Mouse (Mus musculus) thymus, postnatal 25 days (tissue): ENCODE results near the gene Gm48552.
A peak's percentile ranks its signal among the peaks of the same experiment; 100 is the strongest.

Experiments used
- DNase-seq: peaks from one replicate; pipeline ENCODE4 v3.0.0; 2022

The Gm48552 gene

DNA sequence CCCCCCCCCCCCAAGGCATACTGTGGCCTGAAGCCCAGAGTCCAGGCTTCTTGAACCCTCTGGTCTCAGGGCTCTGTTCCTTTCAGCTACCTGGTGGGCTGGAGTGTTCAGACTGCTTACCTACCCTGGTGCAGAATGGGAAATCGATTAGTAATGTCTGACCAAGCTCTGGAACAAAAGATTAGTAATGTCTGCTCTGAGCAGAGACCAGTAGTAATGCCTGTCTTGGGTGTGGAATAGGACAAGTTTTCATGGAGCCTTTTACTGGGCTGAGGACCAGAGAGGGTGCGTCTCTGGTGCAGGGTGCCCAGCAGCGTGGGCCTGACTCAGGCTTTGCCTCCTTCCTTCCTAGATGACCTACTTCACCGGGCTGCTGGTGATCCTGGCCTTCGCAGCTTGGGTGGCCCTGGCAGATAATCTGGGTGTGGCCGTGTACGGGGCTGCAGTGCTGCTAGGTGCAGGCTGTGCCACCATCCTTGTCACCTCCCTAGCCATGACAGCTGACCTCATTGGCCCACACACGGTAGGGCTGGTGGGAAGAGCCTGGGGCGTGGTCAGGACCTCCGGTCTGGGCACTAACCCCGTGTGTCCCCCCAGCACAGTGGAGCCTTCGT, 26.4 kb upstream of the Gm48552 start:
- no peak for DNase-seq

DNA sequence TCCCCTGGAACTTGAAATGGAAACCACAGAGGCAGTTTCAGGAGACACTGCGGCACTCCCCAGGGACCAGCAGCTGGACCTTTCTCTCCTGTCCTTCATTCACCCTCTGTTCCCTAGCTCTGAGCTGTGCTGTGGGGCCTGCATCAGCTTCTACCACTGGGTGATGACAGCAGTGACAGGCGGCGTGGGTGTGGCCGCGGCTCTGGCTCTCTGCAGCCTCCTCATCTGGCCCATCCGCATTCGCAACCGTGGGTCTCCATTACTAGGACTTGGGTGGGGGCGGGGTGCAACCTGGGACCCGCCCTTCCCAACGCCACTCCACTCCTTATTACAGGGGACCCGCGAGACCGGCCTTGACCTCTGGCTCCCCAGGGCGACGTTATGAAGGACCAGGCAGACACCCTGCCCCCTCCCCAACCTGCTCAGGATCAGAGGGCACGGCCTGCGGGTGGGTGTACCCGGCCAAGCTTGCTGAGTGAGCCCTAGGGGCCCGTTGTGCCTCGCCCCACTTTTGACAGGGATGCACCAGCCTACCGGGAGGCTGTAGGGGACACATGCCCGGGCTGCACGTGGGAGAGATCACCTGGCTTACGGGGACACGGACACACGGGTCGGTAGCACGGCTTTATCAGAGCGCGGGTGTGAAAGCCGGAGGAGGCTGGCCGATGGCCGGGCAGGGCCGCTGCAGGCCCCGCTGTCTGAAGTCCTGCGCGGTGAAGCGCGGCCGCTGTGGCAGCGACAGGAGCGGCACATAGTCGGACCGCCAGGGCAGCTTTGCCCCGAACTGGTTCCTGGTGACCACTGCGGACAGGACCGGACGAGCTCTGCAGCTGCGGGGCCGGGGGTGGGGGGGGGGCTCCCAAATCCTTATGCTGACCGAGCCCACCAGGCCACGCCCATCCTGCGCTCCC, 25.1 kb upstream of the Gm48552 start:
- no peak for DNase-seq

DNA sequence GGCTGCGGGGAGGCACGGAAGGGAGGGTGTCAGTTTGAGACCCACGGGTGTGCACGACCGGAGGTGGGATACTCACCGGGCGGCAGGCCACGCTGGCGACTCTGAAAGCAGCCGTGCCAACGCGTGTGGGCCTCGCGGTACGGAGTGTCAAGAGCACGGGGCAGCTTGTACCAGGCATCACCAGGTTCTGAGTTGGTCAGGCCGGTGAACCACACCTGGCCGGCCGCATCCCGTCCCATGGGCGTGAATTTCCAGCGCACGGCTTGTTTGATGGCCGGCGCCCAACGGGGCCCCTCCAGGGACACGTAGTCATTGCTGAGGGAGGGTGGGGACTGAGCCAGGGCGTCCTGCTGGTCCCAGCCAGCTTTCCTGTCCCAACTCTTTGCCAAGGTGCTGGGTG, 24.1 kb upstream of the Gm48552 start:
- DNase-seq, result no peak

DNA sequence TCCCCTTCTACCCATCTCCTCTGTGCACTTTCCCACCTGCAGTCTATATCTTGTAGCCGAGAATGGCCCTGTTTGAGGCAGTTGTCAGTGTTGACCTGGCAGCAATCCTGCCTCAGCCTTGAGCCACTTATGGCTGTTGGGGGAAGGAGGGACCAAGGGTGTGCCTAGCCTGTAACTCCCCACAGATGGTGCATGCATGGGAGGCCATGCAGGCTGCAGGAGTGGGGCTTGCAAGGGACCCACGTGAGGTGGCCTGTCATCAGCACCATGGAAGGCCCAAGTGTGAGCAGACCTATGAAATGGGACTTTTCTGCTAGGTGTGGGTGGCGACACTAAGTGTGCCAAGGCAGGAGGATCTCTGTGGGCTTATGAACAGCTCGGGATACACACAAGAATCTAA, 23.7 kb upstream of the Gm48552 start:
- DNase-seq, result no peak

DNA sequence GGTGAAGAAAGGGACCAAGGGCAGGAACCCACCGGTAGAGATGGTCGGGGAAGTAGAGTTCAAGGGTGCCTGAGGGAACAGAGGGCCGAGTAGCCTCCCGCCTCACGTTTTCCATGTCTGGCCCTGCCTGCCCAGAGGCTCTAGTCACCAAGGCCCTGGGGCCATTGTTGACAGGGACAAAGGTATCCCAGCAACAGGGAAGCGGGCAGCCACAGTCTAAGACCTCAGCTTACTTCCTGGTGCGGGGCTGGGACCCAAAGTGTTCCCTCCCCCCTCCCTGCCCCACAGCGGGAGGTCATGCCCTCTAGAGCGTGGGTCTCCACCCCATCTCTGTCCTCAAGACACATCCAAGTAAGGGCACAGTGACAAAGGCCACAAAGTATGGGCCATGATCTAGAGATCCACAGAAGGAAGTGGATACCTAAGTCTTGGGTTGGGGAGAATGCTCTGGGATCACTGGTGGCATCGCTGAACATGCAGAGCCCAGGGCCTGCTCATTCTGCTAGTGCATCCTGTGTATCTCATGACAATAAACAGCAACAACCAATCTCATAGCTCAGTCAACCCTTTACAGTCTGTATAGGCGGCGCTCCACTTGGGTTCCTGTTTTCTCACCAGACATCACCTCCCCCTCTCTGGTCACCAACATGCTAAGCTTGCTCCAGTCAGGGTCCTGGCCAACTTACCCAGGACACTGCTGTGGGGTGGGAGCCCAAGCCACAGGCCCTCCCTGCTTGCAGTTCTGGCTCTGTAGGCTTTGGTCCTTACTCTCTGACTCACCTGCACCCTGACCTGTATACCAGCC, 22.9 kb upstream of the Gm48552 start, which contains the start of gene 4930404N11Rik:
Gene 4930404N11Rik (minus strand): TSS at position 145 of the 805 bp plus-strand sequence.
- no peak for DNase-seq

DNA sequence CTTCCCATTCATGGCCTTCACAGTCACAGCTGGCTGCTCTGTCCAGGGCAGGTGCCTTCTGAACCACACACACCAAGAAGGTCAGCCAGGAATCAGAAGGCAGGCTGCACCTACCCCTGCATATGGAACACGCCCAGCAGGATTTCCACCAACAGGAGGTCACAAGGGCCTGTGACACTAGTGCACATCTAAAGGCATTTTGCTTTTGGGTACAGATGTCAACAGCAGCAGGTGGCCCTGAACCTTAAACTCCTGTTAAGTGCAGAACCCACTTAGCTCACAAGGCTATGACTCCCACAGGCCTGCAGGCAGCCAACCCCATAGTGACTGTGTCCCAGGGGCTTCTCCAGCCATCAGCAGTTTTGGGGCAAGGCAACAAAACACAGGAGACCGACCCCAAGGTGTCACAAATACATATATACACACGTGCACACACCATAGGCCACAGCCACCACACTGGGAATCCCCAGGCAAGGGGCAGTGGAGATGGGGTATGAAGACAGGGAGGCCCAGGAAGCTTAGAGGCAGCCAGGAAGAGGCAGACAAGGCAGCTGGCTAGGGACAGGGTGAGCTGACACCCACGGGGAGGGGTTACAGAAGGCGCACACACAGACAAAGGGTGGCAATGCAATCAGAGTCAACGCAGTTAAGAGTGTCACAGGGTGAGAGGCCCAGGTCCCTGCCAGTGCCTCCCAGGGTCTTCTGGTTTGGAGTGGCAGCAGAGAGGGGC, 22.2 kb upstream of the Gm48552 start:
- DNase-seq, result no peak

DNA sequence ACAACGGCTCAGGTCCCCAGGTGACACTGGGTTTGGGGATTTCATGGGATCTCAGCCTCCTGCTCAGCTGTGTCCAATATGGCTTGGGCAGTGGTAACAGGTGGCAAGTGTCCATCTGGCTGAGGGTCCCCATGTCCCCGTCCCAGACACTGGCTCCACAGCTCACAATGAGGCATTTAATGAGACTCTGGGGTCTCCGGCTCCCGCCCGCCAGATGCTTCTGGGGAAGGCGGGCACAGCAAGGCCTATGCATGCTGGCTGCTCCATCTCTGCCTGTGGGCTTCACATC, 21.7 kb upstream of the Gm48552 start:
- DNase-seq, result no peak

DNA sequence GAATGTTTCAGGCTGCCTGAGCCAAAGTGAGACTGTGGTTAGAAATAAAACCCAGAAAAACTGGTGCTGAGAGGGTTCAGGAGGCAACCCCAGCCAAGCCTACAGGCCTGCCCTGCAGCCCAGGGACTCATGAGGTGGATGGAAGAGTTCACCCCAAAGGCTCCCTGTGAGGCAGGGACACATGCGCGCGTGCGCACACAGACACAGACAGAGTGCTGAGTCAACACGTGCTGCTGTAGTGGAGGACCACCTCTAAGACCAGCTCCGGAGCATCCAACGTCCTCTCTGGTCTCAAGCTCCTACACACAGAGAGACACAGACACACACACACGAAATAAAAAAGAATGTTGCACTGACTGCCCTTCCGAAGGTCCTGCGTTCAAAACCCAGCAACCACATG, 13.5 kb upstream of the Gm48552 start:
- DNase-seq, result no peak

DNA sequence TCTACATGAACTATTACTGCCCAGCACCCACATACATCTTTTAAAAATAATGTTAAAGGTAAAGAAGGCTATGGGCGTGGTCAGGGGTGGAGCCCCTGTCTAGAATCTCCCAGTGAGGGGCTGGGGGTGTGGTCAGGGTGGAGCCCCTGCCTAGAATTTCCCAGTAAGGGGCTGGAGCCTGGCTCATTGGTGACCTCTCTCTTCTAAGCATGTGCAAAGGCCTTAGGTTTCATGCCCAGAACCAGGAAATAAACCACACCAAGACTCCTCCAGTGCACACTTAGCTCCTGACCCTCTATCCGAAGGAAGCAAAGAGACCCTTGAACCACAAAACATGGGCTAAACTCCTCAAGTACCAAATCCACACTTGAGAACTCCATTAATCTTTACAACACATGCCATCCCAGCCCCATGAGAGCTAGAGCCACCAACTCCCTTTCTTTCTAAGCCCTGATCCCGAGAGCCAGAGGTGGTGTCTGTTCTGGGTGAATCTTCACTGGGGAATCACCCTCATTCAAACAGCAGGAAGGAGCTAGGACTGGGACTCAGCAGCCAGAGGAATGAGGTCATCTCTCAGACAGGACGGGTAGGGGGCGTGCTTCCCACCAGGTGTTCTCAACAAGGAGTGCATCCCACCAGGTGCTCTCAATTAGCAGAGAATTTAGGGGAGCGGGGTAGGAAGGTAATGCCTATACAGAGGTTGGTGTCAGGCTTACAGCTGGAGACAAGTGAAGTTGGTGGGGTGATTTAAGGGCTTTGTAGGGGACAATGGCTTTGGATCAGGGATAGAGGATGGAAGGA, 12.0 kb upstream of the Gm48552 start:
- peak; percentile 43 for DNase-seq

DNA sequence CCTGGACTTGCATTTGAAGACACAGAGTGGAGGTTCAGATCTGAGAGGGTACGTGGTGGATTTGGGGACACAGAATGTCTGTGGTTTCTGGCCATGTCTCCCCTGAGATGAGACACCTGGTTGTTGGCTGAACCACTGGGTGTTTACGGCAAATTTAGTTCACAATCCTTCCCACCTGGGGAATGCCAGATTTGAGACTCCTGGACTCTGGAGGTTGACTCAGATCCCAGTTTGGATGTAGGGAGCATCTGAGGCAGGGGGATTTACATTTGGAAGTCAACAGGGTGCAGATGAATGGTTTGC, 11.5 kb upstream of the Gm48552 start:
- no peak for DNase-seq

DNA sequence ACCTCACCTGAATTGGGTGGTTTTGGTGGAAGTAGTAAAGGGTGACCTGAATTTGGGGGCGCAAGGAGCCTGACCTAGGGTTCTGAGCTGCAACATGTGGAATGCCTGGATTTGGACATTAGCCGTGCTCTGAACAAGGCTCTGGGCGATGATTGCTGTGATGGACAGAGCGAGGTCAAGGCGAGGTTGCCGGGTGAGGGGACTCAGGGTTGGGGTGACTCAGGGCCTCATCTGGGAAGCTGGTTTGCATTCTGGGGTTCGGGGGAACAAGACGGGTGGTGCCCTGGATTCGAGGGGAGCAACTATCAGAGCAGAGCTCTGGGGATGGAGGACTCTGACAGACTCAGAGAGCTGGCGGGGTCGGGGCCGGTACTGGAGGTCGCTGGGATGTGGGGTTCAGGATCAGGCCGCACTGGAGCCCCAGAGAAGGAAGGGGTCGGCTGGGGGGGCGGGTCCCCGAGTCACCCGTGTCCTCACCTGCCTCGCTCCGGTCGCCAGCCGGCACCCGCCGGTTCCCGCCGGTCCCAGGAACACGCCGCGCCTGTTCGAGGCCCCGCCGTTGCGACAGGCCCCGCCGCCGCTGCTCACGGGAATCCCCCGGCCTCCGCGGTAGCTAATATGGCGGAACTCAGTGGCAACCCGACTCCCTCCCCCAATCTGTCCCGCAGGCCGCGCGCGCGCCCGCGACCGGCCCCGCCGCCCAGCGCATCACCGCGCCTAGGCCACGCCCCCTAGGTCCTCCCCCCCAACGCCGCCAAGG, 10.8 kb upstream of the Gm48552 start, which contains the start of gene Fzr1:
Gene Fzr1 (minus strand): TSS at position 724 of the 760 bp plus-strand sequence.
- no peak for DNase-seq

DNA sequence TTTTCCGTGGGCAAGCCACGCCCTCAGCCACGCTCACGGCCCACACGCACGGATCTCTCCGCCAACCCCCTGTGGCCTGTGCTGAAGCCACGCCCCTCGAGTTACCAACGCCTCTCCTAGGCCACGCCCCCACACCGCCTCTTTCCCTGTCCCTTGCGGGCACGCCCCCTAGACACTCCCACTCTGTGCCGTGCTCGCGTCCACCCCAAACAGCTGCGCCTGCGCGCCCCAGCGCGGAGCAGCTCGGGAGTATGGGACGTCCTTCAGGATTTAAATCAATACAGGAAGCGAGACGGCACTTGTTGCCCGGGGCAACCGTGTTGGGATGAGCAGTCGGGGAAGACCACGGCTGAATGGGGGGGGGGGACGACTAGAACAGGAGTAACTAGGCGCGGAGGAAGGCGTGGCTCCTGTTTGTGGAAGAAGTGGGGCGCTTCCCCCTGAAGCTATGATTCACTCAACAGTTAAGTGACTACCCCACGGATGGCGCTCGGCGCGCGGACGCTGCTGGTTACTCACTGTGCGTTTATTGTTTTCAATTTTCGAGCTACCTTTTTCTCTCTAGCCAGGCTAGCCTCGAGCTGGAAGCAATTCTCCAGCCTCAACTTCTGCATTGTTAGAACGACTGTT, 10.1 kb upstream of the Gm48552 start:
- DNase-seq, result peak; percentile 100

DNA sequence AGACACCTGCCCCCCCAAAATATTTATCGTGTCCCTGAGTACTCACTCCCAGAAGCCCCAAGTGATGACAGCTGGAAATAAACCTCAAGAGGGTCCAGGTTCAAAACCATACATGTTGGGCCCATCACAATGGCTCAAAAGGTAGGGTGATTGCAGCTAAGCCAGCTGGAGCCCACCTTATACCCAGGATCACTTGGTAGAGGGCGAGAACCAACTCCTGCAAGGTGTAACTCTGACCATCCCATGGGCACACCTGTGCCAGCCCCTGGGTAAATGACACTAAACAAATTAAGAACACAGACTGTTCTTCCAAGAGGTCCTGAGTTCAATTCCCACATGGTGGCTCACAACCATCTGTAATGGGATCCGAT, 9.6 kb upstream of the Gm48552 start:
- no peak for DNase-seq

DNA sequence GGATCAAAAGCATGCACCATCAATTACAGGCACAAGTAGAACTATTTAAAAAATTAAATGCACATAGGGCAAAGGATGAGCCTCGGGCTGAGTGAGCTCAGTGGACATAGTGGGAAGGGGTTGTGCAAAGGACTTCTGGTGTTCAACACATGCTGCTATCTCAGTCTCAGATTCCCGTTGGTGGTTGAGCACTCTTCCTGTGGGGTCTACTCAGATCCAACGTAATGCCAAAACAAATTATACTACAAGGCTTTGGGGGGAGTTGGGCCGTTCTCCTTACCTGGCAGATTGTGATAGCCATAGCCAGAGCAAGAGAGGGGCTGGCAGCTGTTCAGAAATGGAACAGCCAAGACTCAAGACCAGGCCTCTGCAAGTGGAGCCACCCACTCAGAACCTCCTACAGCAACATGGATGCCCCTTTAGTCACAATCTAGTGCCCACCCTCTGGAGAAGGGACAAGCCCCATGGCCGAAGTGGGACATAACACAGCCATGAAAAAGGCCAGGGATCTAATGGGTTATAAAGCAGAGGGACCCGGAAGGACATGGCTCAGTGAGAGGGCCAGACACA, 8.9 kb upstream of the Gm48552 start:
- DNase-seq, result no peak

DNA sequence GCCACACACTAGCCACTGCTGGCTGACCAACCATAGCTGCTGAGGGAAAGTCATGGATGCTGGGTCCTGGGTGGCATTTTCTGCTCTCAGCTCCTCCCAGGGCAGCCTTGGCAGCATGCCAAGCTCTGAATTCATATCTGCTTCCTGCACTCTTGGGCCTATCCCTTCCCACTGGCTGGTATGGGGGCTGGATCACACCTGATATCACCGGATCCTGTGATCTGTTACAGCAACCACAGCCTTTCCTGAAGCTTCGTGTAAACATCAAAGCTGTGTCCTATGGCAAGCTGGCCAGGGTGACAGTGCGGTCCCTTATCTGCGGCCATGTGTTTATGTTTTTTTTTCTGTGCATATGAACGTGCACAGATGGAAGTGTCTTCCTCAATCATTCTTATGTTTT, 6.8 kb upstream of the Gm48552 start:
- no peak for DNase-seq

DNA sequence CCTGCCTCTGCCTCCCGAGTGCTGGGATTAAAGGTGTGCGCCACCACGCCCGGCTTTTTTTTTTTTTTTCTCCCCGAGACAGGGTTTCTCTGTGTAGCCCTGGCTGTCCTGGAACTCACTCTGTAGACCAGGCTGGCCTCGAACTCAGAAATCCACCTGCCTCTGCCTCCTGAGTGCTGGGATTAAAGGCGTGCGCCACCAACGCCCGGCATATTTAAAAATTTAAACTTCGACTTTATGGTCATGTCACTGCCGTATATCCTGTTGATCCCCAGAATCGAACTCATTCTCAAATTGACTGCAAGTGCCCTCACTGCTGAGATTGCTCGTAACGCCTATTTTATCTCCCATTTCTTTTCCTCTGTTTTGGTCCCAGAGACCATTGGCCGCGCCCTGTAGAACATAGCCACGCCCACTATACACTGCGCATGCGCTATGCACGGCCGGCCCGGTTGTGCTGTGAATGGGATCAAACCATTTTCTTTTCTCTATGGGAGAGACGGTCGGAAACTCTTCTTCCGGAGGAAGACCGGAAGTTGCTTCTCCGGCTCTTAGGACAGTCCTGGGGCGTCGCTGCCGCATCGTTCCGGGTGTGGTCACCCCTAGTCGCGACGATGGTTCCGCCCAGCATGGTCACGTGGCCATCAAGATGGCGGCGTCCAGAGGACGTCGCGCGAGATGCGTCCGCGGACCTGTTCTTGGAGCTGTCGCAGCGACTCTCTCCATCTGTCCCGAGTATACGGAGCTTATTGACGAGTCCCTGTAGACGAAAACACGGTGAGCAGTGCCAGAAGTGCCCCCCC, 4.8 kb upstream of the Gm48552 start, which contains the start of the genes Dohh and Gm48551:
Gene Dohh (plus strand): TSS at position 627 of the 803 bp plus-strand sequence.
Gene Gm48551 (plus strand): TSS at position 665 of the 803 bp plus-strand sequence.
- DNase-seq, result peak; percentile 98

DNA sequence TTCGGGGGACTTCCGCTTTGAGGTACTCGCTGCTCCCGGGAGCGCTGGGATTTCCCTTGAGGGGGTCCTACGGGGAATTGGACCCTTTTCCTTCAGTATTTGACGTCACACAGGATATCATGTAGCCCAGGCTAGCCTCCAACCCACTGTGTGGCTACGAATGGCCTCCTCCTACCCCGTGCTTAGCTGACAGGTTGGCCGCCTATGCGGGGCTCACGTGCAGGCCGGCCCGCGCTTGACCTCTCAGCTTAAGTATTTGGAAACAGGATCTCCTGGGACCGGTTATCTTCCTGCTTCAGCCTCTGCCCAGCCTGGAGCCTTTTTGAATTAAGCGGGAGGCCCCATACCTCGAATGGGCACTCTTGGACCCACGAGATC, 4.2 kb upstream of the Gm48552 start:
- no peak for DNase-seq

DNA sequence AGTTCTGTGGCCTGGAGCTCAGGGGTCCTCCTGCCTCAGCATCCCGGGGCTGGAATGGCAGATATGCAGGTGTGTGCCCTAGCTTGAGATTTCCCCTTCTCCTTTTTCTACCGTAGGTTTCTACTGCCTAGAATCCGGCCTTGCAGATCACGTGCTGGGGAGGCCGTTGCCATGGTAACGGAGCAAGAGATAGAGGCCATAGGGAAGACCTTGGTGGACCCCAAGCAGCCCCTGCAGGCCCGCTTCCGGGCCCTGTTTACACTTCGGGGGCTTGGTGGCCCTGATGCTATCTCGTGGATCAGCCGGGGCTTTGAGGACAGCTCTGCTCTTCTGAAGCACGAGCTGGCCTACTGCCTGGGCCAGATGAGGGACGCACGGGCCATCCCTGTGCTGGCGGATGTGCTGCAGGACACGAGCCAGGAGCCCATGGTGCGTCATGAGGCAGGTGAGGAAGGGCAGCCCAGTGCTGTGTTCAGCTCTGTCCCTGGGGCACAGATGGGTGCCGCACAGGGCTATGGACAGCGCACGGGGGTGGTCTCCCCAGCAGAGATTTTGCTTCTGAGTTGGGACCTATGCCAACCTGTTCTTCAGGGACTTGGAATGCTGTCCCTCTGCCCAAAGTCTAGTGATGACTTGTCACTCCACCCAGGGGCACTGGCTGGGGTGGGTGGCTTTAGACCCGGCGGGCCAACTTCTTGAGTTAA, 3.0 kb upstream of the Gm48552 start:
- DNase-seq, result no peak

DNA sequence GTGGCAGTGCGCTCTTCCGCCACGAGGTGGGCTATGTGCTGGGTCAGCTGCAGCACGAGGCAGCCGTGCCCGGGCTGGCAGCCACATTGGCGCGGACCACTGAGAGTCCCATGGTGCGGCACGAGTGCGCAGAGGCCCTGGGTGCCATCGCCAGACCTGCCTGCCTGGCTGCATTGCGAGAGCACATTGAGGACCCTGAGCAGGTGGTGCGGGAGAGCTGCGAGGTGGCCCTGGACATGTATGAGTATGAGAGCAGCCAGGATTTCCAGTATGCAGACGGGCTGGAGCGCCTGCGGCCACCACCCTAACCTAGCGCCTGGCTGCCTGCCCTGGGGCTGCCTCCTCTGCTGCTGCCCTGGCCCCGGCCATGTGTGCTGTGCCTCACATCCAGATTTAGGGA, 1.1 kb upstream of the Gm48552 start:
- no peak for DNase-seq
